Mouse (Mus musculus): ENCODE measurements around the gene Chrna4.

DNA sequence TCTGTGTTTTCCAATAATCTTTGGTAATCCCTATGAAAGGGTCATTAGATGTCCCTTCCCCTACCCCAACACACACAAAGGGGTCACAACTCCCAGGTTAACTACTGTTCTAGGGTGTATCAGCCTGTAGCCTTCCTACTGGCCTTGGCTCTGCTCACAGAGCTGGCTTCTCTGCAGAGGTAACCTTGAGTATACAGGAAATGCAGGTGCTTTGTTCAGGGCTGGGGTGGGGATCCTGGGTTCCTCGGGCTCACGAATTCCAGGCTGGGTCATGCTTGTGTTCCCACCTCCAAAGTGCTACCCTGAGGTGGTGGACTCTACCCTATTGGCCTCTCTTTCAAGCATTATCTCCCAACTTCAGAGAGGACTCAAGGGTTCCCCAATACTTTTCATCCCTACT lies 57.7 kb downstream of the Chrna4 start:
- TF ChIP-seq TCF12 (IDR thresholded peaks at IDR 0.05; ENCODE audit: insufficient read depth, poor library complexity, severe bottlenecking) (no peak), CEBPB (IDR thresholded peaks at IDR 0.05; ENCODE audit: insufficient read depth, poor library complexity, severe bottlenecking) (no peak), MAX (IDR thresholded peaks at IDR 0.05; ENCODE audit: low read depth) (no peak), POLR2A (IDR thresholded peaks at IDR 0.05; ENCODE audit: insufficient read length, low read depth) (no peak)
